Mouse (Mus musculus): ENCODE measurements around the gene Tbc1d10a. TPM values are rescaled to one million over a fixed set of nuclear protein-coding genes. Genes with fewer than 3 reads are reported as not detected.

Gene Tbc1d10a
- total and polyA plus RNA-seq, 3 experiments = 23.0 to 27.4 TPM; not detected in 1

DNA sequence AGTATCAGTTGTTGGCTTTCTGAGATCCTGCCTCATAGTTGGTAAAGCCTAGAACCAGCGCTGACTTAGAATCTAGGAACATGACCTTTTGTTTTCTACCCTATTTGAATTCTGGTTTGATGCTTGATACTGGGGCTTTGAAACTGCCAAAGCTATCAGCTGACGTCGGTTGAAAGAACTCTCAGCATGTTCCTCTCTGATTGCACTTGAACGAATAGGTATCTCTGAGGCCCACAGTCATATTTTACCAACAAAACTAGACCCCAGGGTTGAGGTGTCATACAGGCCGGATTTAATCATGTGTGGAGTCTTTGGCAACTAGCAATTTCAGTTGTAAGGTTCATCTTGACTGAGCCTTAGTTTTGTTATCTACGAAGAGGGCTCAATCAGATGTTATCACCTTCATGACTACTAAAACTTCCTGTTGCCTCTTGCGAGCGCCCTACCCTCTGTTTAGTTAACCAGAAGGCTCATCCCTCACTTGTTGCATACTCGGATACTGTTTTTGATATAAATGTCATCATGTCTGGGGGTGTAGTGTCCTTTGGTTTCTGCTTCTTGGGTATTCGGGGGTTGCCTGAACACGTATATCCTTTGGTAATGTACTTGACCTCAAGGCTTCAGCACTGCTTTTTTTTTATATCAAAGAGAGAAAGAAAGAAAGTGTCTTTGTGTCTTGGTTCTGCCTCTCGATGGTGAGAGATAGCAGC is 16.6 kb downstream of the Tbc1d10a start:
- Histone ChIP-seq H3K27me3 (ENCODE audit: control insufficient read depth in 1 of 2, insufficient read depth in 2 of 2, low read length in 2 of 2) (no peaks in the 10 kb centered on the region), H3K27ac (ENCODE audit: control insufficient read depth, low read depth, low read length) (peak overlapping the region; percentile 28), H3K9me3 (replicated peaks; ENCODE audit: insufficient read depth, low read length) (no peaks in the 10 kb centered on the region), H3K9ac (ENCODE audit: control insufficient read depth, low read depth, low read length, poor library complexity, severe bottlenecking) (no peak overlapping the region), H3K79me2 (ENCODE audit: control insufficient read depth, insufficient read depth, low read length, poor library complexity) (no peaks in the 10 kb centered on the region), H3K4me3 (ENCODE audit: control insufficient read depth in 1 of 2, insufficient read depth in 1 of 2, low read depth in 2 of 2, low read length in 2 of 2) (no peak overlapping the region), H3K4me1 (ENCODE audit: control insufficient read depth in 1 of 2, insufficient read depth in 2 of 2, low read length in 2 of 2) (peaks cover 22 to 30% of the 10 kb centered on the region in 2 experiments), H3K36me3 (ENCODE audit: control insufficient read depth in 1 of 2, insufficient read depth in 2 of 2, low read length in 2 of 2) (peaks cover 0 to 31% of the 10 kb centered on the region in 2 experiments; a peak in 3 of 4 replicates)
- peak; percentile 59 for DNase-seq (ENCODE audit: low read depth, low spot score)
- TF ChIP-seq NRF1 (IDR thresholded peaks at IDR 0.05; ENCODE audit: insufficient read depth, low read depth, low read length, poor library complexity, severe bottlenecking) (no peak), CHD1 (IDR thresholded peaks at IDR 0.05; ENCODE audit: low read depth, low read length) (no peak), MEF2A (IDR thresholded peaks at IDR 0.05; ENCODE audit: extremely low read depth, insufficient replicate concordance, low read depth, low read length, poor library complexity, severe bottlenecking) (no peak), ETS1 (IDR thresholded peaks at IDR 0.05; ENCODE audit: low read depth, low read length) (peak; percentile 40), HCFC1 (IDR thresholded peaks at IDR 0.05; ENCODE audit: low read depth, low read length) (no peak), MYC (IDR thresholded peaks at IDR 0.05; ENCODE audit: low read depth, low read length) (no peak), EP300 (IDR thresholded peaks at IDR 0.05; ENCODE audit: low read depth in 1 of 2, low read length in 2 of 2) (peak; percentile 52 to 54; a peak in 3 of 4 replicates), USF2 (IDR thresholded peaks at IDR 0.05; ENCODE audit: borderline replicate concordance in 1 of 2, insufficient read depth in 1 of 2, low read depth in 1 of 2, low read length in 2 of 2) (no peak), RCOR1 (IDR thresholded peaks at IDR 0.05; ENCODE audit: low read depth, low read length) (peak; percentile 67), GATA1 (IDR thresholded peaks at IDR 0.05; ENCODE audit: low read depth, low read length) (peak; percentile 76), MYB (IDR thresholded peaks at IDR 0.05; ENCODE audit: low read depth, low read length) (0 out of 2 replicates have a peak, but pooled peaks have one; percentile 20)

DNA sequence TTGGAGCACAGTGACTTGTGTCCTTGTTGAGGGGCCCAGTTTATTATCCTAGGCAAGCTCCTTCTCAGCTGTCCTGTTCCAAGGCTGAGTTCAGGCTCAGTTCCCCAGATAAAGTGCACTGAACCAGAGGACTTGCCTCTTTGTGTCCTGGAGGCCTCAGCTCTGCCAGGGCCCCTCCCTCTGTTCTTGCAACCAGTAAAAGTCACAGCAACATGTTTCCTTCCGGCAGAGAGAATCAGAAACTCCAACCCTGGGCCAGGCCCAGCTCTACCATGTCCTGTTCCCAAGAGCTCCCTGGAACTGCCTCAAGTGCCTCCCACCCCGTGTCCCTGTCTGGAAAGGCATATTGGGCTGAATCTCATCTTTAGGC is 17.1 kb downstream of the Tbc1d10a start:
- TF ChIP-seq POLR2AphosphoS2 (IDR thresholded peaks at IDR 0.05; ENCODE audit: low read length) = no peak
- 0 out of 2 replicates have a peak, but pooled peaks have one; percentile 35 for TF ChIP-seq MAZ (IDR thresholded peaks at IDR 0.05; ENCODE audit: low read depth, low read length)
- H3K27ac ChIP-seq (ENCODE audit: control insufficient read depth, low read depth, low read length) = peak overlapping the region; percentile 8; the same call in 1 of the 2 replicates
- H3K27me3 ChIP-seq (ENCODE audit: control insufficient read depth in 1 of 2, insufficient read depth in 2 of 2, low read length in 2 of 2) = no peaks in the 10 kb centered on the region
- DNase-seq (ENCODE audit: low read depth, low spot score) = no peak
- H3K4me1 ChIP-seq (ENCODE audit: control insufficient read depth in 1 of 2, insufficient read depth in 2 of 2, low read length in 2 of 2) = peaks cover 22 to 30% of the 10 kb centered on the region in 2 experiments
- H3K9ac ChIP-seq (ENCODE audit: control insufficient read depth, low read depth, low read length, poor library complexity, severe bottlenecking) = no peak overlapping the region
- H3K4me3 ChIP-seq (ENCODE audit: control insufficient read depth in 1 of 2, insufficient read depth in 1 of 2, low read depth in 2 of 2, low read length in 2 of 2) = no peak overlapping the region
- peaks cover 0 to 31% of the 10 kb centered on the region in 2 experiments for H3K36me3 ChIP-seq (ENCODE audit: control insufficient read depth in 1 of 2, insufficient read depth in 2 of 2, low read length in 2 of 2)
- H3K9me3 ChIP-seq (replicated peaks; ENCODE audit: insufficient read depth, low read length) = no peaks in the 10 kb centered on the region
- no peaks in the 10 kb centered on the region for H3K79me2 ChIP-seq (ENCODE audit: control insufficient read depth, insufficient read depth, low read length, poor library complexity)
